Mouse (Mus musculus) thymus, postnatal 14 days (tissue): ENCODE results near the gene Gigyf1.

ENCODE experiments used
- DNase-seq: peaks from one replicate; pipeline ENCODE4 v3.0.0; 2021

Gigyf1 gene

GRCm38 (mm10) chr5:137518436-137518835 is at the start of gene Gigyf1:
Gigyf1 (plus strand) TSS chr5:137518548.
- DNase-seq, result no peak

- DNase-seq, result no peak
Observed at GRCm38 (mm10) chr5:137472252-137472904, 46.0 kb upstream of the Gigyf1 start.

- no peak for DNase-seq
Observed at GRCm38 (mm10) chr5:137474351-137474750, 44.0 kb upstream of the Gigyf1 start.

GRCm38 (mm10) chr5:137476964-137477363 is 41.4 kb upstream of the Gigyf1 start, which contains the start of gene Zan:
Zan (minus strand) TSS chr5:137477064.
- DNase-seq, result no peak

GRCm38 (mm10) chr5:137481138-137481537 is 37.2 kb upstream of the Gigyf1 start:
- peak; percentile 64 for DNase-seq

GRCm38 (mm10) chr5:137481897-137482296 is 36.5 kb upstream of the Gigyf1 start:
- DNase-seq, result no peak

GRCm38 (mm10) chr5:137485071-137485850 is 33.1 kb upstream of the Gigyf1 start:
- no peak for DNase-seq

- DNase-seq, result no peak
Observed at GRCm38 (mm10) chr5:137485851-137486155, 32.5 kb upstream of the Gigyf1 start.

- DNase-seq, result no peak
Observed at GRCm38 (mm10) chr5:137487616-137488015, 30.7 kb upstream of the Gigyf1 start.

GRCm38 (mm10) chr5:137491559-137491958 is 26.8 kb upstream of the Gigyf1 start:
- DNase-seq, result no peak

- no peak for DNase-seq
Observed at GRCm38 (mm10) chr5:137493831-137494230, 24.5 kb upstream of the Gigyf1 start.

- no peak for DNase-seq
Observed at GRCm38 (mm10) chr5:137500186-137500585, 18.2 kb upstream of the Gigyf1 start.

GRCm38 (mm10) chr5:137501709-137502666 is 16.4 kb upstream of the Gigyf1 start, which contains the start of gene Pop7:
Pop7 (minus strand) TSS chr5:137502518.
- DNase-seq, result peak; percentile 100

- peak; percentile 88 for DNase-seq
Observed at GRCm38 (mm10) chr5:137502667-137503110, 15.7 kb upstream of the Gigyf1 start.

GRCm38 (mm10) chr5:137504041-137504440 is 14.3 kb upstream of the Gigyf1 start:
- peak; percentile 54 for DNase-seq

GRCm38 (mm10) chr5:137510014-137510501 is 8.3 kb upstream of the Gigyf1 start:
- DNase-seq, result peak; percentile 79

GRCm38 (mm10) chr5:137510573-137511390 is 7.6 kb upstream of the Gigyf1 start:
- peak; percentile 71 for DNase-seq

GRCm38 (mm10) chr5:137511706-137512105 is 6.6 kb upstream of the Gigyf1 start:
- no peak for DNase-seq

- DNase-seq, result peak; percentile 47
Observed at GRCm38 (mm10) chr5:137512847-137513794, 5.2 kb upstream of the Gigyf1 start.

- DNase-seq, result no peak
Observed at GRCm38 (mm10) chr5:137513951-137514721, 4.2 kb upstream of the Gigyf1 start.
